In the genomic region with DNA sequence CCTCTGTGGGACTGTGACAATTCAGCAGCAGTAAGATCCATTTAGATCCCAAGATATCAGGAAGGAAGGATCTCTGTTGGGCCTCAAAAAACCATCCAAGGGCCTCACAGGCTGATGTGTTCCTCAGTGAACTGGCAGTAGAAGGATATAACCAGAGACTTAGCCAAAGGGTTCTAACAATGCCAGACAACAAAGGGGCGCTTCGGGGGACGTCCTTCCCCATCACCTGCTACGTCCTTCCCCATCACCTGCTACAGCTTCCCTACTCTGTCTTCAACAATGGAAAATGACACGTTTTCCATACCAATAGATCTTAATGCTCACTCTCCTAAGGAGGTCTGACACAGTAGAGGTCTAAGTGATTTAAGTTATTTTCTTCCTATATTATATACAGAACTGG, we compare ENCODE assay signal across 17 mouse cellular contexts.
"Had no signal": no experiment of that assay in that cellular context is flagged by ENCODE, and none has a peak within 500 bp of the region (broad histone marks: within the 10 kb centered on the region; RNA-seq: fewer than 3 reads in every experiment).

No protein-coding gene starts in this region.

- H3K9ac ChIP-seq: liver, postnatal 0 days; lung, embryonic 15.5 days; midbrain, embryonic 13.5 days; midbrain, embryonic 15.5 days; neural tube, embryonic 12.5 days had no signal

- H3K27me3 ChIP-seq: lung, embryonic 15.5 days; megakaryocyte, embryonic 14.5 days; midbrain, embryonic 13.5 days; midbrain, embryonic 15.5 days; neural tube, embryonic 12.5 days had no signal

- H3K4me2 ChIP-seq: lung, embryonic 15.5 days; midbrain, embryonic 11.5 days; midbrain, embryonic 13.5 days; midbrain, embryonic 15.5 days; neural tube, embryonic 12.5 days had no signal

- H3K4me3 ChIP-seq: lung, embryonic 15.5 days; megakaryocyte, embryonic 14.5 days; midbrain, embryonic 13.5 days; midbrain, embryonic 15.5 days; neural tube, embryonic 12.5 days had no signal

- H3K36me3 ChIP-seq: lung, embryonic 15.5 days; neural tube, embryonic 12.5 days had no signal

- DNase-seq: liver, postnatal 0 days; lung, adult 2 months; lung, postnatal 14 days; lung, postnatal 36 days; right cerebral cortex, postnatal 14 days; spleen, adult 18-20 months; thymus, adult 18-20 months; thymus, postnatal 14 days; thymus, postnatal 36 days had no signal

- ATAC-seq: liver, postnatal 0 days; lung, postnatal 0 days; midbrain, embryonic 13.5 days; midbrain, embryonic 15.5 days had no signal

- H3K9me3 ChIP-seq: lung, embryonic 15.5 days; megakaryocyte, embryonic 14.5 days; midbrain, embryonic 13.5 days; midbrain, embryonic 15.5 days; neural tube, embryonic 12.5 days had no signal

- H3K27ac ChIP-seq: lung, embryonic 15.5 days; macrophage; midbrain, embryonic 13.5 days; midbrain, embryonic 15.5 days; neural tube, embryonic 12.5 days had no signal
